Mouse (Mus musculus) embryonic facial prominence, embryonic 15.5 days (tissue): ENCODE data around the gene Gpr171. TPM values are rescaled to one million over a fixed set of nuclear protein-coding genes. Genes with fewer than 3 reads are reported as not detected.
"Not testable (repeated sequence)": the region's sequence is repeated elsewhere in the genome, so short reads cannot be mapped to it uniquely, and the experiment has no call there.

Source experiments
- ATAC-seq: fragments of 200-750 bp; cut with Nextera tagmentation; 2 replicates; pipeline ENCODE4 v1.8.0; 2017; ENCODE audit warnings: low read depth, moderate TSS enrichment; ENCODE audit not compliant: insufficient number of reproducible peaks, low FRiP score, low TSS enrichment
- H3K27ac ChIP-seq: fragments of 300-500 bp; sonication (generic); replicated peaks from 2 replicates; pipeline ENCODE4 v1.5.1; 2015; ENCODE audit warnings: mild to moderate bottlenecking, inconsistent platforms
- H3K27me3 ChIP-seq: fragments of 300-500 bp; sonication (generic); 2 replicates; pipeline ENCODE4 v1.6.1; 2015; ENCODE audit warnings: inconsistent platforms
- H3K36me3 ChIP-seq: fragments of 300-500 bp; sonication (generic); 2 replicates; pipeline ENCODE4 v1.6.1; 2015; ENCODE audit warnings: mild to moderate bottlenecking, inconsistent platforms
- H3K4me1 ChIP-seq: fragments of 300-500 bp; sonication (generic); 2 replicates; pipeline ENCODE4 v1.6.1; 2015; ENCODE audit warnings: inconsistent platforms
- H3K4me2 ChIP-seq: fragments of 300-500 bp; sonication (generic); replicated peaks from 2 replicates; pipeline ENCODE4 v1.6.1; 2015; ENCODE audit warnings: mild to moderate bottlenecking, inconsistent platforms
- H3K4me3 ChIP-seq: fragments of 300-500 bp; sonication (generic); replicated peaks from 2 replicates; pipeline ENCODE4 v1.5.1; 2015; ENCODE audit warnings: mild to moderate bottlenecking, inconsistent platforms
- H3K9ac ChIP-seq: fragments of 300-500 bp; sonication (generic); 2 replicates; pipeline ENCODE4 v1.6.1; 2015; ENCODE audit warnings: inconsistent platforms
- H3K9me3 ChIP-seq: fragments of 300-500 bp; sonication (generic); replicated peaks from 2 replicates; pipeline ENCODE4 v1.6.1; 2016; ENCODE audit warnings: inconsistent platforms
- WGBS: fragments of 180-500 bp; shearing (Covaris S2); methylation state at CpG from one replicate; pipeline ENCODE4 v1.1.7; 2015; 5-methylcytosine and 5-hydroxymethylcytosine counted together
- polyA plus RNA-seq: library from polyadenylated mRNA; unstranded; fragments of >200 nt; fragmentation: Nextera tagmentation; extraction: Ambion mirVana; gene quantifications from 2 replicates; pipeline ENCODE4 v1.2.1, GENCODE M21; 2015

The Gpr171 gene
- polyA plus RNA-seq, 1 experiment from 2014 or later: 1.9 TPM

DNA sequence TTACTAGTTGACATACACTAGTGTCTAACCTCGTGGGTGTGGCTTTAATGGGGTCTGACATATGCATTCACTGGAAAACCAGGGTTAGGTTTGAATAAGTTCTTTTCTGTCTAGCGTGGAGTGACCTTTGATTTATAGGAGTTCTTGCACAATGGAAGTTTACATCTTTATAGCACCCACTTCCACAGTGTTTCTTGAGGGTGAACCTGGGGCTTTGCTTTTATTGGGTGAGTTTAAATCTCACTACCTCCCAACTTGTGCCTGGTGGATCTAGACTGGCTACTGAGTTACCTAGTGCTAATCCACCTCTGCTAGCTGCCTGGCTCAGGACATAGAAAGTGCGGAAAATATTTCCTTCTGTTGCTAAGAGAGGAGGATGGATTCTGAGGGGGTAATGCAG lies 10.3 kb upstream of the Gpr171 start:
- Histone ChIP-seq H3K4me1 (no peaks in the 10 kb centered on the region), H3K27ac (no peak overlapping the region), H3K4me3 (no peak overlapping the region), H3K27me3 (no peaks in the 10 kb centered on the region), H3K9me3 (no peaks in the 10 kb centered on the region), H3K9ac (no peak overlapping the region), H3K36me3 (no peaks in the 10 kb centered on the region), H3K4me2 (no peak overlapping the region)
- 75% methylated on average over 3 of the region's 3 CpGs for WGBS
- ATAC-seq: no peak

- WGBS: 92% methylated on average over 3 of the region's 3 CpGs
- not testable (repeated sequence) for H3K4me3 ChIP-seq, H3K4me2 ChIP-seq, H3K27ac ChIP-seq, H3K27me3 ChIP-seq, ATAC-seq, H3K4me1 ChIP-seq, H3K9ac ChIP-seq, H3K9me3 ChIP-seq, H3K36me3 ChIP-seq
These were observed 8.2 kb upstream of the Gpr171 start for GRCm38 (mm10) chr3:59109834-59110233.

DNA sequence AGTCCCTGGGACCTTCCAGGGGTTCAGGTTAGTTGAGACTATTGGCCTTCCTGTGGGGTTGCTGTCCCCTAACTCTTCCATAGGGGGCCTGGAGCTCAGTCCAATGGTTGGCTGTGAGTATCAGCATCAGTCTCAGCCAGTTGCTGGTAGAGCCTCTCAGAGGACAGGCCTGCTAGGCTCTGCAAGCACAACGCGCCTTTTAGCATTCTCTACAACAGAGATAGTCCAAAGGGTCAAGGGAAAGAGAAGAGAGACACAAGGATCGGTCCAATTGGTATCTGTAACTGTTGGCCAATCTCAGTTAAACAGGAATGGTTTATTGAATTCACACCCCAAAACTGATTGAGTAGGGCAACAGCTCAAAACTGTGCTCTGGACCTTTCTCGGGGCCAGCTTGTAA lies 5.8 kb upstream of the Gpr171 start:
- no peaks in the 10 kb centered on the region for H3K9me3 ChIP-seq
- H3K27me3 ChIP-seq: no peaks in the 10 kb centered on the region
- WGBS: 92% methylated on average over 4 of the region's 4 CpGs
- H3K9ac ChIP-seq: no peak overlapping the region
- H3K4me1 ChIP-seq: no peaks in the 10 kb centered on the region
- no peak overlapping the region for H3K4me3 ChIP-seq
- H3K4me2 ChIP-seq: no peak overlapping the region
- H3K27ac ChIP-seq: no peak overlapping the region
- ATAC-seq: no peak
- H3K36me3 ChIP-seq: no peaks in the 10 kb centered on the region

GRCm38 (mm10) chr3:59104462-59104861 lies 2.8 kb upstream of the Gpr171 start:
- H3K9ac ChIP-seq: no peak overlapping the region
- no peak for ATAC-seq
- no peaks in the 10 kb centered on the region for H3K27me3 ChIP-seq
- H3K36me3 ChIP-seq: no peaks in the 10 kb centered on the region
- H3K9me3 ChIP-seq: no peaks in the 10 kb centered on the region
- no peak overlapping the region for H3K4me3 ChIP-seq
- H3K27ac ChIP-seq: no peak overlapping the region
- no peak overlapping the region for H3K4me2 ChIP-seq
- 77% methylated on average over 4 of the region's 4 CpGs for WGBS
- H3K4me1 ChIP-seq: no peaks in the 10 kb centered on the region

GRCm38 (mm10) chr3:59102146-59102545 lies 525 bp upstream of the Gpr171 start:
- H3K4me1 ChIP-seq: no peaks in the 10 kb centered on the region
- H3K27me3 ChIP-seq: no peaks in the 10 kb centered on the region
- no peak overlapping the region for H3K27ac ChIP-seq
- H3K4me2 ChIP-seq: no peak overlapping the region
- no peak for ATAC-seq
- H3K9ac ChIP-seq: no peak overlapping the region
- H3K36me3 ChIP-seq: no peaks in the 10 kb centered on the region
- no peaks in the 10 kb centered on the region for H3K9me3 ChIP-seq
- no peak overlapping the region for H3K4me3 ChIP-seq
- 88% methylated on average over 2 of the region's 2 CpGs for WGBS

- no peak for ATAC-seq
- H3K9me3 ChIP-seq: no peaks in the 10 kb centered on the region
- no peak overlapping the region for H3K27ac ChIP-seq
- no peak overlapping the region for H3K9ac ChIP-seq
- whole genome bisulfite sequencing: 85% methylated on average over 10 of the region's 10 CpGs
- no peaks in the 10 kb centered on the region for H3K27me3 ChIP-seq
- H3K36me3 ChIP-seq: no peaks in the 10 kb centered on the region
- no peak overlapping the region for H3K4me3 ChIP-seq
- H3K4me2 ChIP-seq: no peak overlapping the region
- H3K4me1 ChIP-seq: no peaks in the 10 kb centered on the region
These were observed 3.1 kb downstream of the Gpr171 start for GRCm38 (mm10) chr3:59098540-59098939.

GRCm38 (mm10) chr3:59097421-59097820 lies 4.2 kb downstream of the Gpr171 start:
- no peak overlapping the region for H3K4me3 ChIP-seq
- H3K27ac ChIP-seq: no peak overlapping the region
- no peak for ATAC-seq
- 71% methylated on average over 6 of the region's 6 CpGs for WGBS
- no peak overlapping the region for H3K4me2 ChIP-seq
- no peak overlapping the region for H3K9ac ChIP-seq
- no peaks in the 10 kb centered on the region for H3K9me3 ChIP-seq
- H3K27me3 ChIP-seq: no peaks in the 10 kb centered on the region
- H3K36me3 ChIP-seq: no peaks in the 10 kb centered on the region
- H3K4me1 ChIP-seq: no peaks in the 10 kb centered on the region

DNA sequence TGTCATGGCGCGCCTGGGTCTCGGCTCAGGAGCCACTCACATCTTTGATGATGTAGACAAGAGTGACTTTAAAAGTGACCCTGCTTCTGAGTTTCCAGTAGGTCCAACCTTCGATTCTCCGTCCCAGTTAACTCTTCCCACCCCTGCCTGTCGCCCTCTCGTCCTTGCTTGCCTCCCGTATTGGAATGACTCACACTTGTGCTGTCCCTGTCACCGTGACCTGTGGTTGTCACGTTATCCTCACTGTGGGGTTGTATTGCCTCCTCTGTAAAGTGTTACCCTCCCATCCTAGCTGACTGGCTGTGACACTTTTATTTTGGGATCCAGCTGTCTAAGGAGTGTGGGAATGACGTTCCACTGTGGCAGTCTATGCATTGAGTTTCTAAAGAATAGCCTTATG lies 8.9 kb downstream of the Gpr171 start:
- Histone ChIP-seq H3K9ac (no peak overlapping the region), H3K4me2 (no peak overlapping the region), H3K4me1 (no peaks in the 10 kb centered on the region), H3K27ac (no peak overlapping the region), H3K9me3 (no peaks in the 10 kb centered on the region), H3K27me3 (no peaks in the 10 kb centered on the region), H3K4me3 (no peak overlapping the region), H3K36me3 (no peaks in the 10 kb centered on the region)
- 67% methylated on average over 11 of the region's 11 CpGs for WGBS
- ATAC-seq: no peak

DNA sequence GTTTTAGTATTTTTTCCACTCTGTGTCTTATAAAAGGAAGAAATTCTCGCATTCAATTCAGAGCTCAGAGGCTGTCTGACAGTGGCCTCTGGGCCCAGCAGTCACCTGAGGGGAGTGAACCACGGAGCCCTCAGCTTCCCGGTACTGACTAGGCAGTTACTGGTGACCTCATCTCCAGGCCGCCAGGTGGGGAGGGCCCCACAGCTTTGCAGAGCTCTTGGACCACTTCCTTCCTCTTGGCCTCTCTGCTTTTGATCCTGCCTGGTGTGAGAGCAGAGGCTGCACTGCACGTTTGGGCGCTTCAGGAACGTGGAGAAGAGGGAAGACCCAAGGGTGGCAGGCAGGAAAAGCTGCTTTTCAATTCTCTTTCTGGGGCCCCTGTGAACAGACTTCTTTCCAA lies 20.7 kb downstream of the Gpr171 start:
- Histone ChIP-seq H3K27me3 (no peaks in the 10 kb centered on the region), H3K9ac (no peak overlapping the region), H3K4me3 (no peak overlapping the region), H3K27ac (no peak overlapping the region), H3K36me3 (no peaks in the 10 kb centered on the region), H3K4me1 (0 out of 2 replicates have a peak, but pooled peaks cover 9% of the 10 kb centered on the region), H3K4me2 (no peak overlapping the region), H3K9me3 (no peaks in the 10 kb centered on the region)
- WGBS: 17% methylated on average over 7 of the region's 7 CpGs
- peak; percentile 65; the same call in 1 of the 2 replicates for ATAC-seq

- Histone ChIP-seq H3K27ac (no peak overlapping the region), H3K27me3 (no peaks in the 10 kb centered on the region), H3K36me3 (no peaks in the 10 kb centered on the region), H3K4me1 (0 out of 2 replicates have a peak, but pooled peaks cover 9% of the 10 kb centered on the region), H3K4me3 (no peak overlapping the region), H3K4me2 (no peak overlapping the region), H3K9ac (no peak overlapping the region), H3K9me3 (no peaks in the 10 kb centered on the region)
- WGBS: 23% methylated on average over 6 of the region's 6 CpGs
- ATAC-seq: peak; percentile 67; the same call in 1 of the 2 replicates
These were observed 21.2 kb downstream of the Gpr171 start for GRCm38 (mm10) chr3:59080293-59080916.

GRCm38 (mm10) chr3:59079327-59079726 lies 22.3 kb downstream of the Gpr171 start:
- Histone ChIP-seq H3K9me3 (no peaks in the 10 kb centered on the region), H3K4me1 (0 out of 2 replicates have a peak, but pooled peaks cover 9% of the 10 kb centered on the region)
- 40% methylated on average over 4 of the region's 4 CpGs for WGBS

GRCm38 (mm10) chr3:59078585-59078984 lies 23.0 kb downstream of the Gpr171 start:
- ATAC-seq: no peak
- Histone ChIP-seq H3K4me3 (no peak overlapping the region), H3K4me1 (0 out of 2 replicates have a peak, but pooled peaks cover 9% of the 10 kb centered on the region), H3K9ac (no peak overlapping the region), H3K27ac (no peak overlapping the region), H3K36me3 (no peaks in the 10 kb centered on the region), H3K9me3 (no peaks in the 10 kb centered on the region), H3K27me3 (no peaks in the 10 kb centered on the region), H3K4me2 (no peak overlapping the region)
- 57% methylated on average over 11 of the region's 11 CpGs for WGBS

More at GRCm38 (mm10) chr3:59079327-59079726, 22.3 kb downstream of the Gpr171 start:
- ATAC-seq: no peak
- H3K4me2 ChIP-seq: no peak overlapping the region
- H3K36me3 ChIP-seq: no peaks in the 10 kb centered on the region
- H3K4me3 ChIP-seq: no peak overlapping the region
- H3K9ac ChIP-seq: no peak overlapping the region
- H3K27ac ChIP-seq: no peak overlapping the region
- H3K27me3 ChIP-seq: no peaks in the 10 kb centered on the region
